Mouse (Mus musculus) megakaryocyte, adult 5-6 weeks (primary cell): ENCODE measurements around the gene Nlrp6. TPM values are rescaled to one million over a fixed set of nuclear protein-coding genes. Genes with fewer than 3 reads are reported as not detected.
A peak's percentile ranks its signal among the peaks of the same experiment; 100 is the strongest.

ENCODE experiments used
- ATAC-seq: 2 replicates; pipeline ENCODE4 v1.8.0; 2016; ENCODE audit warnings: mild to moderate bottlenecking, inconsistent platforms; ENCODE audit not compliant: poor library complexity, severe bottlenecking
- total RNA-seq, 2 experiments: library from RNA; stranded (forward) in 1 of 2; stranded (reverse) in 1 of 2; fragments of 153-499, 151-499 nt in 1 of 2; fragments of 221-1000, 200-1000 nt in 1 of 2; gene quantifications; 2 replicates each; pipeline versions ENCODE4 v1.2.3 to v1.2.4; 2015 to 2017

Nlrp6 gene
- total RNA-seq (2015) (not detected in 2 replicates), total RNA-seq (2017) (not detected in 2 replicates)

GRCm38 (mm10) chr7:140920418-140921029 lies at the start of gene Nlrp6:
Gene Nlrp6 (plus strand): TSS chr7:140920902.
- no peak for ATAC-seq

- peak; percentile 74 for ATAC-seq
Observed at GRCm38 (mm10) chr7:140874224-140874623, 46.5 kb upstream of the Nlrp6 start.

- peak; percentile 55 for ATAC-seq
Observed at GRCm38 (mm10) chr7:140877364-140877763, 43.3 kb upstream of the Nlrp6 start.

GRCm38 (mm10) chr7:140879355-140879754 lies 41.3 kb upstream of the Nlrp6 start:
- peak; percentile 16; the same call in 1 of the 2 replicates for ATAC-seq

GRCm38 (mm10) chr7:140880419-140880818 lies 40.3 kb upstream of the Nlrp6 start:
- ATAC-seq: no peak

- ATAC-seq: no peak
Observed at GRCm38 (mm10) chr7:140880865-140881515, 39.7 kb upstream of the Nlrp6 start.

GRCm38 (mm10) chr7:140881696-140882468 lies 38.8 kb upstream of the Nlrp6 start, which contains the start of the genes Psmd13 and Sirt3:
Gene Psmd13 (plus strand): TSS chr7:140881968.
Gene Sirt3 (minus strand): TSS chr7:140882309.
- ATAC-seq: peak; percentile 90

- no peak for ATAC-seq
Observed at GRCm38 (mm10) chr7:140882469-140882803, 38.3 kb upstream of the Nlrp6 start.

- ATAC-seq: peak; percentile 63; the same call in 1 of the 2 replicates
Observed at GRCm38 (mm10) chr7:140890636-140891035, 30.1 kb upstream of the Nlrp6 start.

GRCm38 (mm10) chr7:140894031-140894430 lies 26.7 kb upstream of the Nlrp6 start:
- ATAC-seq: no peak

GRCm38 (mm10) chr7:140894611-140895010 lies 26.1 kb upstream of the Nlrp6 start:
- no peak for ATAC-seq

GRCm38 (mm10) chr7:140897863-140898262 lies 22.8 kb upstream of the Nlrp6 start:
- no peak for ATAC-seq

- no peak for ATAC-seq
Observed at GRCm38 (mm10) chr7:140899121-140899520, 21.6 kb upstream of the Nlrp6 start.

- ATAC-seq: no peak
Observed at GRCm38 (mm10) chr7:140900220-140900619, 20.5 kb upstream of the Nlrp6 start, which contains the start of gene Cox8b. Gene Cox8b (minus strand): TSS chr7:140900446.

- no peak for ATAC-seq
Observed at GRCm38 (mm10) chr7:140902036-140902875, 18.4 kb upstream of the Nlrp6 start.

GRCm38 (mm10) chr7:140903212-140903611 lies 17.5 kb upstream of the Nlrp6 start:
- ATAC-seq: peak; percentile 89

- ATAC-seq: no peak
Observed at GRCm38 (mm10) chr7:140905642-140906081, 15.0 kb upstream of the Nlrp6 start.

- ATAC-seq: no peak
Observed at GRCm38 (mm10) chr7:140907131-140907530, 13.6 kb upstream of the Nlrp6 start.

GRCm38 (mm10) chr7:140907697-140908096 lies 13.0 kb upstream of the Nlrp6 start:
- ATAC-seq: no peak

GRCm38 (mm10) chr7:140908181-140908580 lies 12.5 kb upstream of the Nlrp6 start:
- ATAC-seq: peak; percentile 14
